Mouse (Mus musculus) embryonic stem cell, embryonic (primary cell): ENCODE measurements at regions not wholly inside any gene's neighbourhood (a gene's known extent, or its start where the extent isn't known, plus 50 kb on each side); places are given as distances from the start of the nearest gene placed in this dataset.

Source experiments
- CTCF ChIA-PET, 4 experiments: fragments of 300-600 bp in 2 of 4; fragments of 350-600 bp in 2 of 4; sonication (Branson Sonifier 250); formaldehyde crosslinking; loops; one replicate each; lab custom pipeline; 2022; ENCODE audit warnings: inconsistent platforms in 2 of 4; lab: Charles Lee
- POLR2A ChIA-PET, 4 experiments: fragments of 300-600 bp in 2 of 4; fragments of 350-600 bp in 2 of 4; sonication (Branson Sonifier 250); formaldehyde crosslinking; loops; one replicate each; lab custom pipeline; 2022; ENCODE audit warnings: antibody characterized with exemption in 4 of 4, inconsistent platforms in 1 of 4; lab: Charles Lee

DNA sequence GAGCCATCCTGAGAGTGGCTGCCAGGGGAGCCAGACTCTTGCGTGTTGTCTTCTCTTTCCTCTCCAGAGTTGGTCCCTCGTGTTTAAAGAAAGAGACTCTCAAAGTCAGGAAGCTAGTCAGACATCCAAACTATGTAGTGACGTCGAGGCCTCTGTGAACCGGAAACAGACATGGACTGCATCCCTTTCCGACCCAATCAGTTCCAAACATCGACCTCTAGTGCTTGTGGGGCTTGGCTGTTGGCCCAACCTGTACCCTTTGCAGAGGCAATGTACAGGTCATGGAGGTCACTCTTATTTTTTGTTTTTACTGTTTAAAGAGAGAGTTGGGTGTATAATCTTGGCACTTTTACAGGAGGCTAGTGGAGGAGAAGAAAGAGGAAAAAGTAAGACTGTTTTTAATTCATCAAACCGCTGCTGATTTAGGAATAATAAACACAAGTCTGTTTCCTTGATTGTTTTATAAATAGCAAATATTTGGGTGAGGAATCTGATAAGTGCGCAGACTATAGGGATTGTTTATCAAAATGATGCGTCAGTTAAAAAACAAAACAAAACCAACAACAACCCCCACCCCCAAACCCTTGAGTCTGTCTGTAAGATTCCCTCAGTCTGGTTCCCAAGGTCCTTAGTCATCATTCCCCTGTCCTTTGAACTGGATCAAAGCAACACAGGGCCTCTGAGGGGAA is 205.2 kb upstream of the Prep start:
- CTCF ChIA-PET: interaction anchor here in 1 of 4 experiments (0.7 kb wide), 1 partner anchor 1048 kb away, joined by 3 read pairs; no protein-coding TSS in a partner anchor
- POLR2A ChIA-PET: no interaction called here

DNA sequence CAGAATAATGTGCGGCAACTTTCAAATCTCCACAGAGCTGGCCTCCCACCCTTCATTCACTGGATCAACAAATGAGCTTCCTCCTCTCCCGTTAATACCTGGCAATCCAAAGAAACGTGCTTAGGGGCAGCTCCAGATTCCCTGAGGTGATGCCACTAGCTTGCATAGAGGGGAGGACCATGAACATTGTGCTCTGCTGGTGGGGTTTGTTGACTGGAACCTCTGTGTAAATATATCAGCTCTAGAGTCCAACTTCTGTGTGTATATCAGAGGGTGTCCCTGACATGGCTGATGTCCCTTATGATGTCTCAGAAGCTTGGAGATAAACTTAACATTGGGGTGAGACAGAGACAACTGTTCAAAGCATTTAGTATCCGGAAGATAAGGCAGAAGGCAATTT is 209.6 kb upstream of the Prep start:
- POLR2A ChIA-PET: no interaction called here
- CTCF ChIA-PET: no interaction called here

DNA sequence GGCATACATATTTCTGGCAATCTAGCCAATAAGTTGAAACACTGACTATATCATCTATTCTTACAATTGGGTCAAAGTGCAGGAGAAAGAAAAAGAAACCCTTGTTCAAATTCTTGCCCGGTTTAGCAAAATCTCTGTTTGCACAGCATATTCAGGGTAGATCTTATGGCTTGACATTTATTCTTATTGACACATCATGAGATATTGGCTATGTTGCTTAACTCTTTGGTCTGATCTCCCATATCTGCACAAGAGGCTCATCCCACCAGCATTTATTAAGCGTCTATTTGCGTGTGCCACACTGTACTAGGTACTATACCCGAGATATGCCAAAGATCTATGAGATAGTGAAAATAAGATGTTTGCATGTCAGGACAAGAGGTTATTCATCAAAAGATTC is 212.9 kb upstream of the Prep start:
- ChIA-PET CTCF (no interaction called here), POLR2A (no interaction called here)

DNA sequence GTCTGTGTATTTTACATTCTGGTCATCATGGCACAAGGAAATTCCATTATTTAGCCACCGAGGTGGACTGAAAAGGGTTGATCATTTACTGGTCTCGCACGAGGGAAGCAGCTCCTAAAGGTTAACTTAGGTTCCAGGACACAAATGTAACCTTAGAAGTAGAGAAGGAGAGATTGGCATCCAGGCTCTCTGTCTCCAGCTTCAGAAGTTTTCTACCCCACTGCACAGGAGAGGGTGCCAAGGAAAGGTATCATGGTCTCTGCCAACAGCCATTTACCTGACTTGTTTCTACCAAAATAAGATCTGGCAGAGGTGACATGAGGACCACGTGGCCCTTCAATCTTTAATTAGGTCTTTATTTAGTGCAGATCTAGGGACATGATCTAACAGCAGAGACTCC is 218.0 kb upstream of the Prep start:
- POLR2A ChIA-PET: no interaction called here
- CTCF ChIA-PET: no interaction called here

DNA sequence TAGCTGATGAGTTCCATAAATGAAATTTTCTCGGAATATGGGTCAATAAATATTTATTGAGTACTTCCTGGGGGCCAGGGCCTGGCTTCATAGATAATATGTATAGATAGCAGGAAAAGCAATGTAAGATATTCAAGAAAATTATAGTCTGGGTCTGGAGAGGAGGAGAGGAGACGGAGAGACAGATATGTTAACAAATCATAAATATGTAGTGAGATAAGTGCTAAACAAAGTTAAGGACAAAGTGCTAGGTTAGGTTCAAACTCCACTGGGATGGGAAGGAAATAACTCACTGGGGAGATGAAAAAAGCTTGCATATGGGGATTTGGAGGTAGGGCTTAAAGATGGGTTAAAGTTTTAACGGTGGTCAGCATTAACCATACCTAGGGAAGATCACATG is 220.2 kb upstream of the Prep start:
- CTCF ChIA-PET: no interaction called here
- POLR2A ChIA-PET: no interaction called here

DNA sequence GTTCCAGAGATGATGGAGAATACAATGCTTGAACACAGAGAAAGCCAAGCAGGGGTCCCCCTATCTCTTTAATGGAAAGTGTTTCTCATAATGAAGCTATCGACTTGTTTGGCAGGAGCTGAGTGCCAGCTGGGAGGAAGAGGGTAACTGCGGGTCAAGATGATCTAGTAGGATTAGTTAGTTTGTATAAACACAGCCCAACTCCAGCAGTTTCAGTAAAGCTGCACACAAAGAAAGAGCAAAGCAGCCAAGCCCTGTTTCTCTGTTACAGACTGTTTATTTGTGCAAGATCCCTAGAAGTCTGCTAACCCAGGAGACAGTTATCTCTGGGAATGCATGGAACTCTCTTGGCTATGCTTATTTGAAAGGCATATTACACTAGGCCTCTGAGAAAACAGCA is 220.9 kb upstream of the Prep start:
- ChIA-PET POLR2A (no interaction called here), CTCF (no interaction called here)

DNA sequence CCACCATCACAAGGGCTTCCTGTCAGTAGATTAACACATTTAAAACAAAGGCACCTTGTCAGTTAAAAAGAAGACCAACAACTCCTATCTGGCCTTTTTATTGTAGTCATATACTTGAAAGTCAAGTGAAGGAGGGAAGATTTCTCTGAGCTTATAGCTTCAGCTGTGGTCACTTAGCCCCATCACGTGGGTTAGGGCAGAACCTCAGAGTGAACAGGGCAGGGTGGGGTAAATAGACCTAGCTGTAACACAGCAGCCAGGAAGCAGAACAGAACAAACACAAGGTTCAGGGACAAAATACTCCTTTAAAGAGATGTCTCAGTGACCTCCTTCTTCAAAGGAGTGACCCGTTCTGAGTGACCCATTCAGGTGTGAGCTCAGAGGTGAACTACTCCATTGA is 226.6 kb upstream of the Prep start:
- CTCF ChIA-PET: no interaction called here
- POLR2A ChIA-PET: no interaction called here

DNA sequence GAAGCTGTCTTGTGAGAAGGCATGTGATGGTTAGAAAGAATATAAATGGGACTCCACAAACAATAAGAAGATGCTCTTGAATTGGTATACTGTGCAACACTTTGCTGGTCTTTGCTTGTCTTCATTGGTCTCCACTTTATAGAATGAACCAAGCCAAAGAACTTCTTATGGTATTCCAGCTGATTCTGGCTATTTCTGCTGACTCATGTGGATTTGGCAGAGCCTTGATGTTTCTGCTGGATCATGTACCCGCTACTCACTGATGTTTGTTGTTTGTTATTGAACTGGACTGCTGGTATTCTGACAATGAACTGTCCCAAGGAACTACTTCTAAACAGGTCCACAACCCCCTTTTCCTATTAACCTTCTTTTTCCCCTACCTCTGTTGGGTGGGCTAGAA is 234.5 kb upstream of the Prep start:
- CTCF ChIA-PET: no interaction called here
- POLR2A ChIA-PET: no interaction called here

DNA sequence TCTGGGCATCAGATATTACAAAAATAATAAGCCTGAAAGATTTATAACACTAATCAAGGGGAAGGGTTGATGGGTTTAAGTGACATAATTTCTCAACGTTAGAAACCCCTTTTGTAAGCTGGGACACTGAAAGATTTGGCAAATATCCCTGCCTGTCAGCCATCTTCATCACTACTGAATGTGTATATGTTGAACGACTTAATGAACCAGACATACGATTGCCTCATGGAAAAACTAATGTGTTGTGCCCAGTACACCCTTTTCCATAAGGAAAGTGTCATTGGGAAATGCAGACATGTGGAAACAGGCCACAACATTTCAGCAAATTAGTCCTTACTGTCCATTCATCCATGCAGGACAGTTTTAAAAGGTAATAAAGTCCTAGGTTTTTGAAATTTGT is 240.7 kb upstream of the Prep start:
- ChIA-PET CTCF (no interaction called here), POLR2A (no interaction called here)

DNA sequence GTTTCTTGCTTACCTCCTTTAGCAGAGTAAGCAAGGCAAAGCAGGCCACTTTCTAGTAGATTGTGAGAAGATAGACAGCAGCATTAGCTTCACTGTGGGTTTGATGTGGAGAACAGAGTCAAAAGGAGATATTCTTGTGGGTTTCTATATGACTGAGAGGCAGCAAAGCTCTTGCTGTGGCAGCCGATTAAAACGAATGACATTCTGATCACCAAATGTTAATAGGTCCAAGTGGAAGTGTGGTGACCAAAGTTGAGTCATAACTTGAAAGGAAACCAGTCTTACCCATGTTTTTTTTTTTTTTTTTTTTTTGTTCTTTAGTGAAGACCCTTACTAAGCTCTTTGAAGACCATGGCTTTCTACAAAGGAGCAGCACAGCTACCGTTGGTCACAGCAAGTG is 245.3 kb upstream of the Prep start:
- ChIA-PET CTCF (no interaction called here), POLR2A (no interaction called here)

DNA sequence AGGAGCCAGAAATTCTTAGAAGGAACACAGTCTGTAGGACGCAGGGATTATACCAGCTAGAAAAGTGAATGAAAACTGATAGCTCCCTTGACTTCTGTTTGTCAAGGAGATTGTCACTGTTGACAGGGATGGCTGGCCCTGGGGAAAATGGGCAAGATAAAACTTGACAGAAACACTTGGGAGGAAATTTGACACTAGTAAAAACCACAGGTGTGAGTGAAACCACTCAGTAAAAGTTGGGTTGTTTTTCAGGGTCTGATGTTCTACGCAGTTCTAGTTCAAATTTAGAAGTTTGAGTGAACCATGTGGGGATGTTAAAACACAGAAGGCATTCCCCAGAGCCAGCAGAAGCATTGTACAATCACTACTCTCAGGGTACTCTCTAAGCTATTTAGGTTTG is 246.6 kb upstream of the Prep start:
- ChIA-PET POLR2A (no interaction called here), CTCF (interaction anchor here in 3 of 4 experiments (0.6 kb wide), 3 partner anchors 12 to 431 kb away, joined by 3 to 8 read pairs (median 3); no protein-coding TSS in a partner anchor)

DNA sequence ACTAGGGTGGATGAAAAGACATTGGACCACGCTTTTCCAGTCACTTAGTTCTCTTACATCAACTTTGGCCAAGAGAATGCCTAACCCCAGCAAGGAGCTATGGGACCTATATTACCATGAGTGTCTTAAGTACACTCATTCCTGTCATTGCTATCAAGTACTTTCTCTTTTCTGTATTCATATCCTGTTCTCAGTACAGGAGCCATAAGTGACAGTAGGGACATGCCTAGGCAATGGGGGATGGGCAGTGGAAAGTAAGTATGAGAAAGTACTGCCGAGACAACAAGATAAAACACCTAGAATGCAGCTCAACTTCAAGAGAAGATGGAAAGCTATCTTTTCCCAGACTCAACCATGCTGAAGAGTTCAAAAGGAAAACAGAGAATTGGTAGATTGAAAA is 247.6 kb upstream of the Prep start:
- ChIA-PET CTCF (no interaction called here), POLR2A (interaction anchor here in 1 of 4 experiments (0.7 kb wide), 1 partner anchor 596 kb away, joined by 4 read pairs; no protein-coding TSS in a partner anchor)

DNA sequence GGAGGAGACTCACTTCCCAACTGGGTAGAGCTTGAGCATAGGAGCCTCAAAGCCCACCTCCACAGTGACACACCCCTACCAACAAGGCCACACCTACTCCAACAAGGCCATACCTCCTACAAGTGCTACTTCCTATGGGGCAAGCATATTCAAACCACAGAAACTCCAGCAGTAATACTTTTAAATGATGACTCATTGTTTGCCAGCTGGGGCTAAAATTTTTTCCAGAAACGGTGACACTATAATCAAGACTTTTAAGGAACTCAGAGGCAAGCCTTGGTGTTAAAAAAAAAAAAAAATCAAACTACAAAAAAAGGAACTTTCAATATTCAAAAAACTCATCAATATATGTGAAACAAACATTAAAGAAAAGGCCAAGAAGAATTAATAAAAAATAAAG is 248.4 kb upstream of the Prep start:
- ChIA-PET POLR2A (no interaction called here), CTCF (no interaction called here)

DNA sequence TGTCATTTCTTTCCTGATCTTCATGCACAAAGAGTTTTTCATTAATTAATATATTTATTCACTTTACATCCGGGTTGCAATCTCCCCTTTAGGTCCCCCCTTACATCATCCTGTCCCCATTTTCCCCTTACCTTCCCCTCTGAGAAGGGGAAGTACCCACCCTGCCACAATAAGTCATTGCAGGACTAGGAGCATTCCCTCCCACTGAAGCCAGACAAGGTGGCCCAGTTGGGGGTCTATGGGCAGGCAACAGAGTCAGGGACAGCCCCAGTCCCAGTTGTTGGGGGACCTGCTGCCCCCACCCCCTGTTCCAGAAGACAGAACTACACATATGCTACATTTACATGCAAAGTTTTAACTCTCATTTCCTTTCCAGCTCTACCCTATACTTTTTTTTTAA is 267.9 kb upstream of the Prdm1 start:
- ChIA-PET CTCF (no interaction called here), POLR2A (no interaction called here)

DNA sequence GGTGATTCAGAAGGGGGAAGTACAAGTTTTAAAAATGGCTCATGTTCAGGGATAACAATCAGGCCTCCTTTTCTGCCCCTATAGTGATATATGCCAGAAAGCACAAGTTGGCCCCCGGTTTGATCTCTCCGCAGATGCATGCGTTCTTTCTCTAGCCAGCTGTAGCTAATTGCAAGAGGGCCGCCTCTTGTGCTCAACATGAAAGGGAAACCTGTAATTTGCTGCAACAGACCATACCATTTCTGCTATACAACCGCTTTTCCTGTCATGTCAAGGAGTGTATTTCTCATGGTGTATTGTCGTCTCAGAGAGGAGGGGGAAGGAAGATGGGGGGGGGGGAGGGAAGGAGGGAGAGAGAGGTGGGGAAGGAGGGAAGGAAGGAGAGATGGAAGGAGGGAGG is 257.1 kb upstream of the Prdm1 start:
- ChIA-PET CTCF (no interaction called here), POLR2A (no interaction called here)

DNA sequence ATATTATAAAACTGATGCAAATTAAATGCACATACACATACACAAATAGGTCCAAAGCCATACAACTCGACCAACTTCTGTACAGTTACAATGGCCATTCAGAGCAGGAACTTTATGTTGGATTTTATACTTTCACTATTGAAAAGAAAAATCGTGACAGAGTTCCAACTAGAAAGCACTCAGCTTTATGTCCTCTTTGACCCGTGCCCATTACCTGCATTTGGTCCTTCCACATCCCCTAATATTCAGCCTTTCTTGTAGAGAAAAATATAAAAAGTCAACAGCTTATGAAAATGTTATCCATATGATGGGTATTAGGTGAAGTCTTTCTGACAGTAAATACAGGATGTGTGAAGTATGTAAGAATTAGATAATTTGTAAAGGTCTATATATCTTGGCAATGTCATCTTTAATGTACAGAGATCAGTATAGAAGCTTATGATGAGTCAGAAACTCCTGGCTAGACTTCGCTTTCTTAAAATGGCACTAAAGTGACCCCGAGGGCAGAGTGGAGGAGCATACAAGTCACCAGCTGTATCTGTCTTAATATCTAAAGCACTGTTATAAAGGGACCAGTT is 252.2 kb upstream of the Prdm1 start:
- POLR2A ChIA-PET: interaction anchor here in 1 of 4 experiments (0.5 kb wide), 1 partner anchor 59 kb away, joined by 4 read pairs; no protein-coding TSS in a partner anchor
- CTCF ChIA-PET: no interaction called here

DNA sequence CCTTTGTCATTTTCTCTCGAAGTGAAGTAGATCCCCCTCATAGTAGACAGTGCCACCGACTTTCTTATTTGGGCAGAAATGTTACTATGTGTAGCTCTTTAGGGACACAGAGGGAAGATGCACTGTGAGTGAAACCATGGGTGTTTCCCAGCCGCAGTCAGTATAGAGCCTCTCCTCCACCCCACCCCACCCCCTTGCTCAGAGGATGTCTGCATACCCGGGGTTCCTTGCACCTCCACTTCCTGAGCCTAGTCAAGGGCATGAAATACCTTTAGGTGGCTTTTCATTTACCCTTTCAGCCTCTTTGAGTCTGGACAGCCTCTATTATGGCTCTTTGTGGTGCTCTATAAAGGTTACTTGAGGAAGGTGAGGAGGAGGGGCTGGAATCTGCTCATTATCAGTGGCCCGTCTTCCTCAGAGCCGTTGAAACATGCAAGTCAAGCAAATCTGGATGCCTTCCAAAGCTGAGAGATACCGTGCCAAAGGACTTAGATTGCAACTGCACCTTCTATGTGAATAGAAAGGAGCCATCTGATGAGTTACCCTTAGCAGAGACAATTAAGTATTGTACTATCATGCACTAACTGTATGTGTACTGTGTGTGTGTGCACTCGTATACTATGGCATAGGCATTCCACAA is 251.4 kb upstream of the Prdm1 start:
- ChIA-PET CTCF (no interaction called here), POLR2A (interaction anchor here in 1 of 4 experiments (0.5 kb wide), 1 partner anchor 58 kb away, joined by 4 read pairs; no protein-coding TSS in a partner anchor)

DNA sequence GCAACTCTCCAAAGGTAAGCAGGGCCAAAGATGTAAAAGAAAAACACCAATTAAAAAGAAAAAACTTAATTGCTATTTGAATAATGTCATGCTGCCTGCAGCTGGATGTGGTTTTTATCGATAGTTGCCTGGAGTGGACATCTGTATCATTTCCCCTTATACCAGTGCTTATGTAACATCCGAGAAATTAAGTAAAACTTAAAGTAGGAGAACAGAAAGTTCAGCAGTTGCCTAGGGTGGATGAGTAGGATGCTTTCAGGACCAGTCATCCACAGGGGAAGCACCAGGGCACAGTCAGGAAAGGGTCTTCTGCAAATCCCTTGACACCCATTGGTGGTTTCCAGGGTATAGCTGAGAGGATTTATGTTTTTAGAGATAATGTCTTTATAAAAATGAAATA is 248.9 kb upstream of the Prdm1 start:
- ChIA-PET POLR2A (no interaction called here), CTCF (no interaction called here)

DNA sequence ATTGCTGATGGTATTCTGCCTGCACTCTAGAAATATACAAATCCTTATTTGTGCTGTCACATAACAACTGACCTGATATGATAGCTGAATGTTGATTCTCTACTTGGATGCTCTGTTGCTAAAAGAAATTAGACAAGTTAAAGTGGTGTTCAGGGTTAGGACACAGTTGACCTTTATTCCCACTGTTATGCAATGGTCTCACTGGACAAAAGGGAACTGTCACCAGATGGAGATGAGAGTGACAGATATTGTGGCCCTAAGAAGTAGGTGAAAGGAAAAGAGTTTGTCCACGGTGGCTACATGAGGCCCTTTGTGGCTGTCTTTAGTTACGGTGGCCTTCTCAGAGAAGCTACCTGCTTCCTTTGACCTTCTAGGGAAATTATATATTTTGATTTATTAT is 247.9 kb upstream of the Prdm1 start:
- ChIA-PET CTCF (no interaction called here), POLR2A (interaction anchor here in 1 of 4 experiments (0.6 to 1.0 kb wide), 2 partner anchors 9 to 390 kb away, joined by 3 read pairs; no protein-coding TSS in a partner anchor)

DNA sequence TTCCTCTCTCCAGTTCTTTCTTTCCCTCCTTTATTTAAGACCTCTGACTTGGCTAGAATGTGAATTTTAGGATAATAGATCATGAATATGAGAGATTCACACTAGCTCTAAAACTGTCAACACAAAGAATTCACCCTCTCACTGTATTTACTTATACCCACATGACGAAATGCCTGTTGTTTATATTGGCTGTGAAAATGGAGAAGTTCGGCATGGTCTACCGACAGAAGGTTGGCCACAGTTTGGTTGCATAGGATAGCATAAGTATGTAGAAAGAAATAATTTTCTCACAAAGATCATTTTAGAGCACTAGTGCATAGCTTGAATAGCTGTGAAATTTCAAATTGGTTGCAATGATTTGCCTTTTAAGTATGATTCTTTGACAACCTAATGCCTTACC is 237.2 kb upstream of the Prdm1 start:
- ChIA-PET CTCF (no interaction called here), POLR2A (no interaction called here)

DNA sequence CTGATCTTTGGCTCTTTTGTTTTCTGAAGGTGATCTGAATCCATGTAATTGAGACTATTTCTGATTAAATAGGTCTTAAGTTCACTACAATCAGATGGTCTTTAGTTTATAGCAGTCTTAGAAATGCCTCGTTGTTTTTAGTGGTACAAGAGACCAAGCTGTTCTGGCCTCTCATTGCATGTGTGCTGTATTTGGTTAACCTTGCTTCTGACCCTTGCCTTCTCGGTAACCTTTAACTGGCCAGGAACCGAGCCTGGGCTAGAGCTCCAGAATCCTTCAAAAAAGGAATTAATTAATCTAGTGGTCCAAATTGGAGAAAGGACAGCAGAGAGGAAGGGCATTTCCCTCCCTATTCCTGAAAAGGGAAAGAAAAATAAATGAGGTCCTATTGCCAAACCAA is 234.8 kb upstream of the Prdm1 start:
- POLR2A ChIA-PET: no interaction called here
- CTCF ChIA-PET: no interaction called here
